Mouse (Mus musculus) kidney, postnatal 25 days (tissue): ENCODE measurements at regions not wholly inside any gene's neighbourhood (a gene's known extent, or its start where the extent isn't known, plus 50 kb on each side); places are given as distances from the start of the nearest gene placed in this dataset.

ENCODE experiments used
- DNase-seq, 2 experiments: peaks; one replicate each; pipeline ENCODE4 v3.0.0; 2021; ENCODE audit warnings: mixed read lengths in 2 of 2

DNA sequence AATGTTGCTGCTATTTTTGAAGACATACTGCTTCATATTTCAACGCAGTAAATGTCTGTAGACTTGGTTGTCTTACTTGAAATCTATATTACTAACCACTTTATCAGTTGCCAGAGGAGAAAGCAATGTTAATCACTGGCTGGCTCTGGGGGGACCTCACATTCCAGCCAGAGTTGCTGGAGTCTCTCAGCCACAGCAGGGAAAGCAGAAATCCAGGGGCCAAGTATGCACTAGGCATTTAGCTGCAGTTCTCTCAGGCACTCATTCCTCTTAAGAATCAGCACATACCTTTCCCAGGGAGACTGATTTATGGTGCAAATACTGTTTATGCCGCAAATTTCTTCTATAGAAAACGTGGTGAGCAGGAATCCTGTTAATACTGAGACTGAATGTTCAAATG, 933.6 kb upstream of the Lcorl start:
- DNase-seq: no peak

DNA sequence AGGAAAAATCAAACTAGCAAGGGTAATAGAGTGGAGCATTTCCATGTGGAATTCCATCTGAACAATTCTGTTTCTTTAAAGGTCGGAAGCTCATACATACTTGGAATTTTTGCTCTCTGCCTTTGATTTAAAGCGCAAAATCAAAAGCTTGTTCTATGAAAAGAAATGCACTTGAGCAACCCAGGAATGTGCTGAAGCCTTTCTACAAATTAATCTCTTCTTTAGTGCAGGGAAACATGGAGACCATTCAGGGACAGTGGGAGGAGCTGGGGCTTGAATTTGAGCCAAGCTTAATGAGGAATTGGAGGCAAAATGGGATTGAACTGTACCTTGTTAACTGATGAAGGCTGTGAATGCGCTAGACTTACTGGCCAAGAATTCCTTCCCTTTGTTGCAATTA, 933.1 kb upstream of the Lcorl start:
- DNase-seq: peak in 1 of 2 experiments; percentile 17

DNA sequence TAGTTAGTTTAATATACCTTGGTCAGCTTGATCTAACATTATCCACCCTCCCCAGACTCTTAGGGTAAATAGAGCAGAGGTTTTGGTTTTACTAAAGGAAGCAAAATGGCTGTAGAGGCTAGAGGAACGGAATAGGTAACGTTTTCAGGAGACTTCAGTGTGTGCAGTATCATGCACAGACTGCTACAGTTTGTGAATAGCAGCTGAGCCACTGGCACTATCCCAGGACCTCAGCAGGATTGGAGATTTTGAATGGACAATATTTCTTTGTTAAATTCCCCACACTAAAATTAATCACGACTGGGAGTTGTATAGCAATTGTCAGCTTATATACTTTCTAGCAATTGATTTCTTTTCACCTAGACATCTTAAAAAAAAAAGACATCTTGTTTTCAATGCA, 929.7 kb upstream of the Lcorl start:
- no peak for DNase-seq

DNA sequence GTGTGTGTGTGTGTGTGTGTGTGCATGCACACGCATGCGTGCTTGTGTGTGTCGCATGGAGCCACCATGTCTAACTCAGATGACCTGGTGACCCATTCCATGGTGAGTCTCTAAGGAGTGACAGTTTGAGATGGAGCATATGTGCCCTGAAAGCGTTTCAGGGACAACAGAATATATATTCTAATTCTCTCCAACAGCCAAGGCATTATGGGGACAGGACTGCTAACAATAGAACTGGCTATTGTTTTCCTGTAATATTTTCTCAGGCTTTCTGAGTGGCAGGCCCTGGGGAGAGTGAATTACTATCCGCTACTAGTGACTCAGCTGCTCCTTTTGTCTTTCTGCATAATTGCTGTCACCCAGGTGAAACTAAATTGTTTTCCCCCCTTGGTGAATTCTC, 898.7 kb upstream of the Lcorl start:
- DNase-seq: no peak

DNA sequence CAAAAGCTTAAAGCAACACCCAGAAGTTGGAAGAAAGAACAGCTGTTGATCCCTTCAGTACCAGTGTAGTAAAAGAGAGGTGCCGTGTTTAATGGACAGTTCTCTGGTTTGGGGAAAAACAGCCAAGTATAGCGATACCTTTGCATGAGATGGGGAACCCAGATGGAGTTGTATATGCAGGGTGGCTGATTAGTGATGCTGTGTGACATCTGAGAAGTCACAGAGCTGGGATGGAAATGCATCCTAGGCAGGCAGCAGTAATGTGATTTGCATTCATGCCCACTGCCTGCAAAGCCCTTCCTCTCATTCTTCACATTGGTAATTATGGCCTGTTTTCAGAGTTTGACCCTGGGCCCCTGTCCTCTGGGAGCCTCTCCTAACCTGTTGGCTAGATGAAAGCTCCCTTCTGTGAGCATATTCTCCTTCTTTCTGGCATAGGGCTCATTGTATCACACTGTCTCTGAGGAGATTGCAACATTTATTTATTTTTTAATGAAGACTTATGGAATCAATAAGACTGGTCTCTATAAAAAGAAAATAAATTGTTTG, 882.7 kb upstream of the Lcorl start:
- no peak for DNase-seq

DNA sequence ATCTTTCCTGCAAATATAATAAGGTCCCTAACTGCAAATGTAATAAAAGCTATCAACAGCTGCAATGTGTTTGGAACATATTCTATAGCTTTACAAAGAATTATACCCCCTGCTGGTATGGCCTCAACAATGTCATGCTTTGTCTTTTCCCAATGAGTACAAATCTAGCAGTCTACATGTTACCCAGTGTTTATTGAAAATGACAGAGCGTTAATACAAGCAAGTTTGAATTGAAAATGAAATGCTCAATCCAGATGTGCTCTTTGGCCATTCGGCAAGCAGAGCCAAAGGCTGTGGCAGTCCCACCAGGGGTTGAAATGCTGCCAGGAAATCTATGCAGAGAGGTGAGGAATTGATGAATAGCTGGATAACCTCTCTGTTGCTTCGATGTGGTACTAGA, 875.1 kb upstream of the Lcorl start:
- no peak for DNase-seq

DNA sequence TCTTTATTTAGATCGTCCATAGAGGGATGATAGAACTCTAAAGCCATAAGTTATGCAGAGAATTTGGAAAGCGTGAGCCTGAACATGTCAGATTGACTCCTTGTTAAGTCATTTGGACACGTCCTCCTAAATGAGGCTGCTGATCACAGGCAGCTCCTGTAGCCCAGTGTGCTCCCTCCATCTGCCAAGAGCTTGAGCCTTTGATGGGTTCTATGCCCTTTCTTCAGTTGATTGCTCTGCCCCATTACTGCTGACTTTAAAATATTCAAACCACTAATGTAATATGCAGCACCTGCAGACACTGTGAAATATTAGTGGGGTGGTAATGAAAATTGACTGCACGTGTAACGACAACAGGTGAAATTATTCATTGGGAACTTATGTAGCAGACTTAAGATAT, 874.6 kb upstream of the Lcorl start:
- DNase-seq: no peak

DNA sequence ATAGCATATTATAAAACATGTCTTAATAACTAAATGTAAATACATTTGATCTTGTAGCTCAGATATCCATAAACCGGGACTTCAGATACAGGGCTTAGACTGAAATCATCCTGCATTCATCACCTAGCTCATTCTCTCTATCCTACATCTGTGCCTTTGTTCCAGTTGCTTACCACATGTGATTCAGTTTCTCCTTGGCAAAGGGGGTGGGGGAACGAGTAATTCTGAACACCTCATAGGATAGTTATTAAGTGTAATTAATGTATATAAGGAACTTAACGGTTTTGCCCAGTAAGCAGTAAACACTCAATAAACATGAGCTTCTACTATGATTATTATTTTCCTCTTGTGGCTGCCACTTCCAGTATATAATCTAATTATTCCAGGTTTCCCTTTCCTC, 873.9 kb upstream of the Lcorl start:
- no peak for DNase-seq

DNA sequence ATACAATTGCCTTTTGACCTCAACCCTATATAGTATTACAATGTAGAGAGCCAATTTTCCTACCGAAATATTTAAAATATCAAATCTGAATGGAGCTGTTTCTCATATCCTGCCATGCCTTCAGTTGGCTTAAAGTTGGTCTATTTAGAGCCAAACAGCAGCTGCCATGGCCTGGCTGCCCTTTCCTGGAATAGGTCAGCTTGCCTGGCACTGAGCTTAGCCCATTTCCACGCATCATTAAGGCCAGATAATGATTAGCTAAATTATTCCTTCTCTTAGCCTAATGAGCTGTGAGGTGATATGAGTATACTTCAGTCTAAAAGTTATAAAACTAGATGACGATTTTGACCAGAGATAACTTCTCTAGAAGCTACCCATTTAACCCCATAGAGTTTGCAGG, 852.2 kb upstream of the Lcorl start:
- peak; percentile 54 to 74 for DNase-seq

DNA sequence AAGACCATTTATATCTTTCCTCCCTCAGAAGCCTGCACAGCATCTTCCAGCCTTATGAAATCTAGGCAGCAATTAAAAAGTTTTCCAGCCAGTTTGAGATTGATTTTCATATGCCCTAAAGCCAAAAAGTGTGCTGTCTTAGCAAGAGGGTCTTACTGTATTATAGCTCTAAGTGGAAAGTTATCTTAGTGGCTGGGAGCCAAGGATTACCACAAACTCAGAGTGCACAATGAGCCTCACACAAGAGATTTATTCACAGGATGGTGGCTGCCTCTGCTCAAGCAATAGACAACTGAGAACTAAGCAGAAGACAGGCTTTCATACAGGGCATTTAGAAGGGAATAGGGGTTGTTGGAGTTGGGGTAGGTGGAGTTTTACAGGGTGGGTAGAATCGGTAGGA, 850.4 kb upstream of the Lcorl start:
- DNase-seq: no peak

DNA sequence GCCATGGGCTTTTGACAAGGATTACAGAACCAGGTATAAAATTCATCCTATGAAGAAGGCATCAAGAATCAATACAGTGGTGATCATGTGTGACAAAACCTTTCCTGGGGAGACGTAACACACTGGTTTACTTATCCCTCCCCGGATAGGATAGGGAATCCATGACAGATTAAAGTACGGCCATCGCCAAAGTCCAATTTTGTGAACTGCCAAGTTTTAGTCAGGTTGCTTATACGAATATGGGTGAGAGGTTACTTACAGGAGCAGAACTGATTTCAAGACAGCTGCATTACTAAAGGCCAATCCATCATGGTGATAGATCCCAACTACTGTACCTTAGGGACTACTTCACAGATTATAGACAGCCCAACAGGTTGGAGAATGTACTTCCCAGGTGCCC, 849.6 kb upstream of the Lcorl start:
- no peak for DNase-seq

DNA sequence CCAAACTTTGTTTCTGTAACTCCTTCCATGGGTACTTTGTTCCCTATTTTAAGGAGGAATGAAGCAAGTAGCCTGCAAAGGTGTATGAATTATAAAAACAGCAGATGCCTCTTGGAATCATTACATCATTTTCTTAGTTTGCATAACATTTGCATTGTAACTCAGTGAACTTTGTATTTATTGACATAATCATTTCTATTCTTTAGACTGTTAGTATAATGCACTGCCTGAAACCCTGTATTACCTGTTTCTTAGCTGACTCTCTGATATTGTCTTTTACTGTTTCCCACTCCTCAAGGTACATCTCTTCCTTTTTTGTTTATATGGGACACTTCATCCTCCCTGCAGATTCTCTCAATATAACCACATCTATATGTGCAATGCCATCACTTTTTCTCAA, 820.6 kb upstream of the Lcorl start:
- no peak for DNase-seq

DNA sequence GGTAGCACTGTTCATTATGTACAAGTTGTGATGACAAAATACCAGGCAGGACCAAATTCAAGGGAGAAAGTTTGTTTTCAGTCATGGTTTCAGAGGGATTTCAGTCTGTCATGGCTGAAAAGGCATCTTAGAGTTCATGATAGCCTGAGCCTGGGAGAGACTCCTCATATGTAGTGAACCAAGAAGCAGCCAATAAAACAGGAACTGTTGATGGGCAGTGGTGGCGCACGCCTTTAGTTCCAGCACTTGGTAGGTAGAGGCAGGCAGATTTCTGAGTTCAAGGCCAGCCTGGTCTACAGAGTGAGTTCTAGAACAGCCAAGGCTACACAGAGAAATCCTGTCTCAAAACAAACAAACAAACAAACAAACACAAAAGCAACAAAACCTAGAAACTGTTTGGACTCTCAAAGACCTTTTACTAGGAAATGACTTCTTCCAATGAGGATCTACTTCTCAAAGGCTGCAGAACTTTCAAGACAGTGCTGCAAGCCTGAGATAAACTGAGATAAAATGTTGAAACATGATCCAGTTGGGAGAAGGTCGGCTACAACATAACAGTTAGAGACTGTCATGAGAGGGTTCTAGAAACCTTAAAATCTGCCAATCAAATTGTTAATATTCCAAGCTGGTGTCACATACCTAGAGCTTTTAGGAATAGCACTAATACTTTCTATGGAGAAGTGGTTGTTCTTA, 817.5 kb upstream of the Lcorl start:
- no peak for DNase-seq

DNA sequence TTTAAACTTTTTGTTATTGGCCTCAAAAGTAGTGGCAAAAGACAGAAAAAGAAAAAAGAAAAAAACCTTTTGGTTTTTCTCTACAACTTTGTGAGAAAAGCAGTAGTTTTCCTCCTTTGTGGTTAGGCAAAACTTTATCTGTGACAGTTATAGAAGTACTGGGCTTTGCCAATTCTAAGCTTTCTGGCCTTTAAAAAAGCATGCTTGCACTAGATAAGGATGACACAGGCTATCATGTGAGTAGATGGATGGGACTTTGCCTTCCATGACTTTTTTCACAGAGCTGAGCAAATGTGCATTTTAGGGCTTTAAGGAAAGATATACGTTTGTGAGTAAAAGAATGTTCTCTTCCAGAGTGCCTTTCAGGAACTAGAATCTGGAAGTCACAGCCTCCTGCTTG, 816.0 kb upstream of the Lcorl start:
- DNase-seq: no peak

DNA sequence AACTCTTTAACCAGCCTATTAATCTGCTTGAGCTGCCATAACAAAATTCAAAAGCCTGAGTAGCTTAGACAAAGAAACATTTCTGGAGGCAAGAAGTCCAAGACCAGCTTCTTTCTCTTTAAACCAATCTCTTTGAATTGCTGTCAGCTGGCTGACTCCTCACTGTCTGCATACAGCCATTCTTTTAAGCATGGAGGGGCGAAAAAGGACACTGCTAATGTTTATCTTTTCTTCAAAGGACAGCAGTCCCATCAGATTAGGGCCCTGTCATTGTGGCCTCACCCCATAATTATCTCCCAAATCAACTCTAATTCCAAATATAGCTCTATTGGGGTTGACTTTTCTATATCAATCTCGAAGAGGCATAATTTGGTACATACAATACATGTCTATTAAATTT, 813.1 kb upstream of the Lcorl start:
- DNase-seq: no peak

DNA sequence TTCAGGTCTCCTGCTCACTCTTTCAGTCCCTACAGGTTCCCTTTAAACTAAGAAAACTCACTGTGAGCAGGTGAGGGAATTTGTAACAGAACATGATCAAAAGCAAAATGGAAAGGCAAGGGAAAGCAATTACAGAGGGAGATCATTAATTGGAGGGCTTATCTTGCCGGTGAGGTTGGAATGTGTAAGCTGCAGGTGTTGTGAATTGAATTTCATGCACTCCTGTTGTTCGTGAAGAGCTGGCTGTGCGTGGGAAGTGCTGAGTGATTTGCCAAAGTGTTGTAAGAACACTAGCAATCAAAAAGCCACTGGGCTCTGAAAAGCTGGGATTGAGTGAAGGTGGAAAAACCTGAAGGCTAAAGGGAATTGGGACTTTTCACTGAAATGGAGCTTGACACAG, 808.8 kb upstream of the Lcorl start:
- DNase-seq: no peak

DNA sequence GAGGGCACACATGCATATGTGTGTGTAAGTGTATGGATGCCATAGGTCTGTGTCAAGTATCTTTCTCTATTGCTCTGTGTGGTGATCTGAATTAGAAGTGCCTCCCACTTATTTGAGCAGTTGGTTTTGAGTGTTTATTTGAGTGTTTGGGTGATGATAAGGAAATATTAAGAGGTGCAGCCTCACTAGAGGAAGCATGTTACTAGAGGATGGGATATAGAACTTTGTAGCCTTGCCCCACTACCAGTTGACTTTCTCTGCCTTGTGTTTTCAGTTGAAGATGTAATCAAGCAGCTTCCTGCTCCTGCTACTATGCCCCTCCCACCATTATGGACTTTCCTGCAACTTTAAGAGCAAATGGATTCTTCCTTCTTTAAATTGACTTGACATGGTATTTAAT, 799.6 kb upstream of the Lcorl start:
- DNase-seq: no peak

DNA sequence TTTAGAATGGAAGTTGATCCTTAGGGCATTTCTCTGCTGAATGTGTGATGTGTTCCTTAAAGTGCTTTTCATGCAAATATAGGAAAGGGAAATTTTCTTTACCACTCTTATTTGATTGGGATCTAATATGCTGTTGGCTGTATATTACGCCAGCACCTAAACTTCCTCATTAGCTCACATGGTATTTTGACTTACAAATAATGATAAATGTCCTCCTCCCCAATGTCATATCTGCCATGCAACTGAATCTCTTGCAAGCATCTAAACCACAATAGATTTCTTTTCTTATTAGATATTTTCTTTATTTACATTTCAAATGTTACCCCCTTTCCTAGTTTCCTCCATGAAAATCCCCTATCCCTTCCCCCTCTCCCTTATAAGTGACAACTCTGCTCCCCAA, 796.8 kb upstream of the Lcorl start:
- no peak for DNase-seq

DNA sequence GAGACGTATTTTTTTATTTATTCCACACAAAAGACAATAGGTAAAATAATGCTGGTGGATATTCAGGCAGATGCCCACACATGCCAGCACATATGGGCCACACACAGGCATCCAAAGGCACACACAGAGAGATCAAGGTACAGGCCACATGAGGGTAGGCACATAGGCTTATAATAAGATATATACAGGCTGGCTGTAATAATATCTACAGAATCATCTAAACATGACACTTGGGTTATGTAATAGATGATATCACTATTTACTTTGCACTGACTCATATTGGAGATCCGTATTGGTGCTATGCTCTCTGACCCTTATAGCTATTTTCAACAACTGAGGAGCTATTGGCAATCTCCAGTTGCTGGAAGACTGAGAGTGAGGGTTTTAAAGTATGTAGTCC, 785.6 kb upstream of the Lcorl start:
- no peak for DNase-seq

DNA sequence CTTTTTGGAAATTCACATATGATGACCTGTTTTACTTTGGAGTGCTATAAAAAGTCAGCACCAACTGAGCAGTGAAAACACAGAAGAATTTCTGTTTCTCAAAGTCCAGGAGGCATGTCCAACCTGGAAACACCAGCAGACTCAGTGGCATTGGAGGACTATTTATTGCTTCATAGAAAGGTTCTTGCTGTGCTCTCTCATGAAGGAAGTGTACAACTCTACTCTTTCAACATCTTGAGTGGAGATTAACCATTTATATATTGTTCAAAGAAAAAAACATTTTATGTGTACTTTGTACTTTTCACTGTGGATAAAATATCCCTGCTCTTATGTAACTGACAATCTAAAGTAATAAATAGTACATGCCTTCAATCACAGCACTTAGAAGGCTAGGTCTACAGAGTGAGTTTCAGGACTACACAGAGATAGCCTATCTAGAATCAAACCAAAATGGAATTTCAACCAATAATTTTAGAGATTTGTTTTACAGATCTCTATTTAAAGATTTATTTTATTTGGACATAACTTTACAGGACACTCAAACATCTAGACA, 777.8 kb upstream of the Lcorl start:
- no peak for DNase-seq
